Mouse (Mus musculus) skeletal muscle tissue, adult 2 months (tissue): ENCODE results near the gene Wnt11.

Experiments used
- DNase-seq: peaks from one replicate; pipeline ENCODE4 v3.0.0-alpha.2; 2012; ENCODE audit warnings: low read depth, low spot score

The Wnt11 gene

GRCm38 (mm10) chr7:98834711-98835321, at the start of gene Wnt11:
TSS of gene Wnt11 (plus strand) at chr7:98835112.
- DNase-seq, result no peak

- DNase-seq, result no peak
Measured at GRCm38 (mm10) chr7:98786792-98787612, 47.9 kb upstream of the Wnt11 start.

- DNase-seq, result no peak
Measured at GRCm38 (mm10) chr7:98788721-98789120, 46.2 kb upstream of the Wnt11 start.

GRCm38 (mm10) chr7:98789121-98789520, 45.8 kb upstream of the Wnt11 start:
- DNase-seq, result peak; percentile 69

- no peak for DNase-seq
Measured at GRCm38 (mm10) chr7:98791864-98792263, 43.0 kb upstream of the Wnt11 start.

GRCm38 (mm10) chr7:98793811-98794210, 41.1 kb upstream of the Wnt11 start:
- no peak for DNase-seq

GRCm38 (mm10) chr7:98794444-98794843, 40.5 kb upstream of the Wnt11 start:
- peak; percentile 70 for DNase-seq

- peak; percentile 63 for DNase-seq
Measured at GRCm38 (mm10) chr7:98795637-98796036, 39.3 kb upstream of the Wnt11 start.

- DNase-seq, result no peak
Measured at GRCm38 (mm10) chr7:98797347-98798133, 37.4 kb upstream of the Wnt11 start.

- DNase-seq, result no peak
Measured at GRCm38 (mm10) chr7:98798134-98798417, 36.8 kb upstream of the Wnt11 start.

GRCm38 (mm10) chr7:98800435-98800834, 34.5 kb upstream of the Wnt11 start:
- no peak for DNase-seq

- DNase-seq, result peak; percentile 77
Measured at GRCm38 (mm10) chr7:98801086-98801485, 33.8 kb upstream of the Wnt11 start.

GRCm38 (mm10) chr7:98803181-98803580, 31.7 kb upstream of the Wnt11 start:
- no peak for DNase-seq

GRCm38 (mm10) chr7:98804841-98805772, 29.8 kb upstream of the Wnt11 start:
- DNase-seq, result no peak

- no peak for DNase-seq
Measured at GRCm38 (mm10) chr7:98806961-98807360, 28.0 kb upstream of the Wnt11 start.

- no peak for DNase-seq
Measured at GRCm38 (mm10) chr7:98809372-98809771, 25.5 kb upstream of the Wnt11 start.

GRCm38 (mm10) chr7:98810619-98811018, 24.3 kb upstream of the Wnt11 start:
- no peak for DNase-seq

GRCm38 (mm10) chr7:98820501-98820900, 14.4 kb upstream of the Wnt11 start:
- no peak for DNase-seq

- no peak for DNase-seq
Measured at GRCm38 (mm10) chr7:98822881-98823280, 12.0 kb upstream of the Wnt11 start.

- DNase-seq, result no peak
Measured at GRCm38 (mm10) chr7:98823896-98824822, 10.8 kb upstream of the Wnt11 start.
